Mouse (Mus musculus): ENCODE data around the gene Zmiz2. TPM values are rescaled to one million over a fixed set of nuclear protein-coding genes. Genes with fewer than 3 reads are reported as not detected.
"Not testable (repeated sequence)": the region's sequence is repeated elsewhere in the genome, so short reads cannot be mapped to it uniquely, and the experiment has no call there.

Gene Zmiz2
- polyA plus RNA-seq, 1 experiment from 2014 or later = 3.7 TPM

DNA sequence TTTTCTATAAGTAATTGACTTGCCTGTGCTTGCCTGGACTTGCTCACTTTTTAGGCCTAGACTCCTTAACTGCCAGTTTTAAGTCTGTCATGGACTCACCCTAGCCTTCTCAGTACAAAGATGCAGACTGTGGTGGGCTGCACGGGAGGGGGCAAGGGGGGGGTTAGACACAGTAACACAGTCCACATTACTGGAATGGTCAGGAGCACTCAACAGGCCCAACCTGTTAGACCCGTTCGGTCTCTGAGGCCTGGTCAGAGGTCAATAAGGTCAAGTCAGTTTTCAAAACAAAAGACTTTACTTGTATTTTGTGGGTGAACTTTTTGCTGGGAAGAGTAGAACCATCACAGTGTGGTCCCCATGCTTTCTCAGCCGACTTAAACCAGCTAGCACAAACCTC lies 21.7 kb upstream of the Zmiz2 start:
- no peak overlapping the region for H3K9ac ChIP-seq (ENCODE audit: low read depth, low read length)
- H3K4me1 ChIP-seq (ENCODE audit: control insufficient read depth, low read depth, low read length) = peaks cover 3% of the 10 kb centered on the region; the same call in 1 of the 2 replicates
- 63% methylated on average over 4 of the region's 4 CpGs for WGBS (ENCODE audit: insufficient replicate concordance)
- no peak overlapping the region for H3K27ac ChIP-seq (ENCODE audit: low read length)
- no peaks in the 10 kb centered on the region for H3K36me3 ChIP-seq (ENCODE audit: control insufficient read depth, insufficient read depth)
- H3K27me3 ChIP-seq (ENCODE audit: control insufficient read depth, insufficient read depth, low read depth, low read length) = no peaks in the 10 kb centered on the region
- no peak overlapping the region for H3K4me3 ChIP-seq (ENCODE audit: low read depth, low read length)
- H3K4me2 ChIP-seq (ENCODE audit: low read depth, low read length) = no peak overlapping the region
- ATAC-seq (ENCODE audit: low read depth) = no peak
- H3K9me3 ChIP-seq (replicated peaks; ENCODE audit: control insufficient read depth, low read length) = no peaks in the 10 kb centered on the region

DNA sequence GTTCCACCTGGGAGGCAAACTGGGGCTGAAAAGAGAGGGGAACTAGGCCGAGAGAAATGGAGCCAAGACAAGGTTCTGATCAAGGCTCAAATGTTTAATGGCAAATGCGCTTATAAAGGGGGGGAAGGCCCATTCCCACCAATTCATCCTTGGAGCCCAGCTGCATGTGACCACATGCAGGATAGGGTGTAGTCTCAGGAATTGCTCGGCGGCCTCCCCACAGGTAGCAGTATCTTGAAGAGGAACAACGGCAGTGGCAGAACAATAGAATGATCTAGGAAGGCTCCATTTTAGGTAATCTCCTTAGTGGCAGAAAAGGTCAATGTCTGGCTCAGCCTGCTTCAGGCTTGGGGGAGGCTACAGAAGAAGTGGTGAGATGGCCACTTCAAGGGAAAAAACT lies 20.9 kb upstream of the Zmiz2 start:
- 68% methylated on average over 5 of the region's 5 CpGs for WGBS (ENCODE audit: insufficient replicate concordance)

DNA sequence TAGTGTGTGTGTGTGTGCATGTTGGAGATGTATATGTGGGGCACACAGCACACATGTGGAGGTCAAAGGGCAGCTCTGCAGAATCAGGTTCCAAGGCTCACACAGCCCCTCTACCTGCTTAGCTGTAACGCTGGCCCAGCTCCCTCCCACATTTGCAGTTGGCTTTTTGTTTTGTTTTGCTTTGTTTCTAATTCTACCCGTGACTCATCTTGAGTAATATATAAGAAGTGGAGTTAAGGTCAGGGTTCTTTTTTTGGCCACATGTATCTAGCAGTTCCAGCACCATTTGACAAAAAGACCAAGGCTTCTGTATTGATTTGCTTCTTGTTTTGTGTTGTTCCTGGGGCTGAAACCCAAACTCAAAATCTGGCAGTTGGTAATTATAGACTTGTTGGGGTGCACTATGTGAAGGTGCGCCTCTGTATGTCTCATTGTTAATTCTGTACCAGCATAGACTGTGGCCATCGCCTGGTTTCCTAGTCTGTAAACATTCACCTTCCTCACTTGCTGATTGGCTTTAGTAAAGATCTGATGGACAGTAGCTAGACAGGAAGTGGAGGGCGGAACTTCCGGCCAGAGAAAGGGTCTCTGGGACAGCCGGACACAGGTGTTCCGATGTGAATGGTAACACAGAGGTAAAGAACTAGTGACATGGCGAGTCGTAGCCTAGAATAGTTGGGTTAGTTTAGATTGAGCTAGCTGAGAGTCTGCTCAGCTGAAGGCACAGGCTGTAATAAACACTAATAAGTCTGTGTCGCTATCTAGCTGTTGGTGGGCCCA lies 17.3 kb upstream of the Zmiz2 start:
- 69% methylated on average over 11 of the region's 11 CpGs for WGBS (ENCODE audit: insufficient replicate concordance)
- Histone ChIP-seq H3K4me2 (ENCODE audit: low read depth, low read length) (no peak overlapping the region), H3K36me3 (ENCODE audit: control insufficient read depth, insufficient read depth) (no peaks in the 10 kb centered on the region), H3K9me3 (replicated peaks; ENCODE audit: control insufficient read depth, low read length) (no peaks in the 10 kb centered on the region), H3K9ac (ENCODE audit: low read depth, low read length) (no peak overlapping the region), H3K4me1 (ENCODE audit: control insufficient read depth, low read depth, low read length) (no peaks in the 10 kb centered on the region), H3K4me3 (ENCODE audit: low read depth, low read length) (no peak overlapping the region), H3K27me3 (ENCODE audit: control insufficient read depth, insufficient read depth, low read depth, low read length) (no peaks in the 10 kb centered on the region), H3K27ac (ENCODE audit: low read length) (no peak overlapping the region)
- no peak for ATAC-seq (ENCODE audit: low read depth)

More for the DNA sequence above, 20.9 kb upstream of the Zmiz2 start:
- H3K4me1 ChIP-seq (ENCODE audit: control insufficient read depth, low read depth, low read length); H3K9me3 ChIP-seq (replicated peaks; ENCODE audit: control insufficient read depth, low read length); H3K9ac ChIP-seq (ENCODE audit: low read depth, low read length); H3K4me3 ChIP-seq (ENCODE audit: low read depth, low read length); H3K36me3 ChIP-seq (ENCODE audit: control insufficient read depth, insufficient read depth); H3K4me2 ChIP-seq (ENCODE audit: low read depth, low read length); H3K27me3 ChIP-seq (ENCODE audit: control insufficient read depth, insufficient read depth, low read depth, low read length); ATAC-seq (ENCODE audit: low read depth); H3K27ac ChIP-seq (ENCODE audit: low read length): not testable (repeated sequence)

DNA sequence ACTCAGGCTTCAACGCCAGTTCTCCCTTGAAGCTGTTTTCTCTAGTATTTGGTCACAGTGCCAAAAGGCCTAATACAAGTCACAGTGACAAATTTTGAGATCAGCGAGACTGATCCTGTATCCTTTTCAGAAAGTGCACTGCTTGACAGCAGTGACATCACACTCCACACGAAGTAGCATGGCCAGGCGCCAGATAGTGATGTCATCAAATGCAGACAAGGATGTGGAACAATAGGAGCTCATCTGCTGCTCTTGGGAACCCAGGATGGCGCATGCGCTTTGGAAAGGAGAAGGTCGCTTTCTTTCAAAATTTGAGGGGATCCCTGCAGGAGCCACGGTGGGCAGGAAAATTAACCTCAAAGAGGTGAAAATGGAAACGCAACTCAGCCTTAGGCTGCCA lies 16.1 kb upstream of the Zmiz2 start:
- Histone ChIP-seq H3K4me1 (ENCODE audit: control insufficient read depth, low read depth, low read length) (no peaks in the 10 kb centered on the region), H3K36me3 (ENCODE audit: control insufficient read depth, insufficient read depth) (no peaks in the 10 kb centered on the region), H3K9ac (ENCODE audit: low read depth, low read length) (no peak overlapping the region), H3K4me2 (ENCODE audit: low read depth, low read length) (no peak overlapping the region), H3K4me3 (ENCODE audit: low read depth, low read length) (no peak overlapping the region), H3K27me3 (ENCODE audit: control insufficient read depth, insufficient read depth, low read depth, low read length) (no peaks in the 10 kb centered on the region), H3K27ac (ENCODE audit: low read length) (no peak overlapping the region), H3K9me3 (replicated peaks; ENCODE audit: control insufficient read depth, low read length) (no peaks in the 10 kb centered on the region)
- 78% methylated on average over 9 of the region's 9 CpGs for WGBS (ENCODE audit: insufficient replicate concordance)
- no peak for ATAC-seq (ENCODE audit: low read depth)

DNA sequence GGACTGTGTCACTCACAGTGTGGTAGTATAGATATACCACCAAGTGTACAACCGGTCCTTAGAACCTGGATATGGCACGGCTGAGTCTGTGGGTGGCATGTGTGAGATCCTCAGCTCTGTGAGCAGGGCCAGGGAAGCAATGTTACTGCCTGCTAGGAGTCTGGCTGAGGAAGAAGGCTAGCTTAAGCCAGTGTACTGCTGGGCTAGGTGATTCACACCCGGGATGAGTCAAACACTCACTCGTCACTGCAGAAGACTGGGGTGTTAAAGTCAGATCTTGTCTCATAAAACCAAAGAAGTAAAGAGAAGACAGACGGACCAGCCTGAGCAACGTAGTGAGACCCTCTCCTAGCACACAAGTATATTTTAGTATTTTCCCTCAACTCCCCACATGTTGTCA lies 8.0 kb upstream of the Zmiz2 start:
- H3K9me3 ChIP-seq (replicated peaks; ENCODE audit: control insufficient read depth, low read length) = no peaks in the 10 kb centered on the region
- no peak overlapping the region for H3K27ac ChIP-seq (ENCODE audit: low read length)
- H3K36me3 ChIP-seq (ENCODE audit: control insufficient read depth, insufficient read depth) = no peaks in the 10 kb centered on the region
- 66% methylated on average over 6 of the region's 6 CpGs for whole genome bisulfite sequencing (ENCODE audit: insufficient replicate concordance)
- H3K4me2 ChIP-seq (ENCODE audit: low read depth, low read length) = no peak overlapping the region
- no peak for ATAC-seq (ENCODE audit: low read depth)
- H3K4me1 ChIP-seq (ENCODE audit: control insufficient read depth, low read depth, low read length) = no peaks in the 10 kb centered on the region
- H3K4me3 ChIP-seq (ENCODE audit: low read depth, low read length) = no peak overlapping the region
- H3K27me3 ChIP-seq (ENCODE audit: control insufficient read depth, insufficient read depth, low read depth, low read length) = no peaks in the 10 kb centered on the region
- no peak overlapping the region for H3K9ac ChIP-seq (ENCODE audit: low read depth, low read length)

DNA sequence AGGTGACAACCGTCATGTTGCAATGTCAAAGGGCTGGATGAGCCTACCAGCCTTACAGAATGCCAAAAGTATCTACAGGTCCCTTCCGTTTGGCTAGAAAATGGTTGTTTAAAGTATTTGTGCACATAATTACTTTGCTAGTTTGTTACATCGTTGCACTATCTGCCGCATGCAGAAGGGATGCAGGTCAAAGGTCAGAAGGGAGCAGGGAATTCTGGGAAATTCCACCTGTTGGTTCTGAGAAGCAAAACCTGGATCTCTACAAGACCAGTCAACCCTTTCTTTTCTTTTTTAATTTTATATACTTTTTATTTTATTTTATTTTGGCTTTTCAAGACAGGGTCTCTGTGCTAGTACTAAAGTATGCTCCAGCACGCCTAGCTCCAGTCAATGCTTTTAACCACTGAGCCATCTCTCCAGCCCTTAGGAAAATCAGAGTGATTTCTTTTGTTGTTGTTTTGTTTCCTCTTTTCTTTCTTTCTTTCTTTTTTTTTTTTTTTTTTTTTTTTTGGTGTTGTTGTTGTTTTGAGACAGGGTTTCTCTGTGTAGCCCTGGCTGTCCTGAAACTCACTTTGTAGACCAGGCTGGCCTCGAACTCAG lies 648 bp upstream of the Zmiz2 start:
- Histone ChIP-seq H3K9me3 (replicated peaks; ENCODE audit: control insufficient read depth, low read length) (no peaks in the 10 kb centered on the region), H3K36me3 (ENCODE audit: control insufficient read depth, insufficient read depth) (no peaks in the 10 kb centered on the region), H3K4me3 (ENCODE audit: low read depth, low read length) (peak overlapping the region; percentile 96; the same call in 1 of the 2 replicates), H3K9ac (ENCODE audit: low read depth, low read length) (peak overlapping the region; percentile 87; the same call in 1 of the 2 replicates), H3K27me3 (ENCODE audit: control insufficient read depth, insufficient read depth, low read depth, low read length) (no peaks in the 10 kb centered on the region), H3K27ac (ENCODE audit: low read length) (peak overlapping the region; percentile 94), H3K4me2 (ENCODE audit: low read depth, low read length) (peak overlapping the region; percentile 59), H3K4me1 (ENCODE audit: control insufficient read depth, low read depth, low read length) (peaks cover 23% of the 10 kb centered on the region)
- 75% methylated on average over 6 of the region's 6 CpGs for WGBS (ENCODE audit: insufficient replicate concordance)
- no peak for ATAC-seq (ENCODE audit: low read depth)

DNA sequence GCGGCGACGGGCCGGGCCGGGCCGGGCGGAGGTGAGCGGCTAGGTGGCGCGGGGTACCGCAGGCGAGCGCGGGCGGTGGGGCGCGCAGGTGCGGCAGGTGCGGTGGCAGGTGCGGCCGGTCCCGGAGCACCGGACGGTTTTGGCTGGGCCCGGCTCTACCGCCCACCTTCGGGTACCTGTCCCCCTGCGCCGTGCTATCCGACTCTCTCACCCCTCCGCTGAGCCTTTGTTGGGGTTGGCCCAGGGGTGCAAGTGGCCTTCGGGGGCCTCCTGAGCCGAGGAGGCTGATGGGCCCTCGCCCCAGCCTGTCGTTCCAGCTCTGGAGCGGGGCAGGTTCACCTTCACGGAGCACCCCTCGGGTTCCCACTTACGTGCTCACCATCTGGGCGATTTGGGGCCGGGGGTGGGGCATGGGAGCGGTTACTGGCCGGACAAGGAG lies 628 bp downstream of the Zmiz2 start:
- H3K9ac ChIP-seq (ENCODE audit: low read depth, low read length) = peak overlapping the region; percentile 87
- no peaks in the 10 kb centered on the region for H3K9me3 ChIP-seq (replicated peaks; ENCODE audit: control insufficient read depth, low read length)
- H3K27me3 ChIP-seq (ENCODE audit: control insufficient read depth, insufficient read depth, low read depth, low read length) = no peaks in the 10 kb centered on the region
- peak overlapping the region; percentile 96 for H3K4me3 ChIP-seq (ENCODE audit: low read depth, low read length)
- H3K4me1 ChIP-seq (ENCODE audit: control insufficient read depth, low read depth, low read length) = peaks cover 23% of the 10 kb centered on the region
- H3K4me2 ChIP-seq (ENCODE audit: low read depth, low read length) = peak overlapping the region; percentile 98
- no peaks in the 10 kb centered on the region for H3K36me3 ChIP-seq (ENCODE audit: control insufficient read depth, insufficient read depth)
- WGBS (ENCODE audit: insufficient replicate concordance) = under 1% methylated on average over 37 of the region's 43 CpGs
- ATAC-seq (ENCODE audit: low read depth) = peak; percentile 0; the same call in 1 of the 2 replicates
- H3K27ac ChIP-seq (ENCODE audit: low read length) = peak overlapping the region; percentile 28; the same call in 1 of the 2 replicates

DNA sequence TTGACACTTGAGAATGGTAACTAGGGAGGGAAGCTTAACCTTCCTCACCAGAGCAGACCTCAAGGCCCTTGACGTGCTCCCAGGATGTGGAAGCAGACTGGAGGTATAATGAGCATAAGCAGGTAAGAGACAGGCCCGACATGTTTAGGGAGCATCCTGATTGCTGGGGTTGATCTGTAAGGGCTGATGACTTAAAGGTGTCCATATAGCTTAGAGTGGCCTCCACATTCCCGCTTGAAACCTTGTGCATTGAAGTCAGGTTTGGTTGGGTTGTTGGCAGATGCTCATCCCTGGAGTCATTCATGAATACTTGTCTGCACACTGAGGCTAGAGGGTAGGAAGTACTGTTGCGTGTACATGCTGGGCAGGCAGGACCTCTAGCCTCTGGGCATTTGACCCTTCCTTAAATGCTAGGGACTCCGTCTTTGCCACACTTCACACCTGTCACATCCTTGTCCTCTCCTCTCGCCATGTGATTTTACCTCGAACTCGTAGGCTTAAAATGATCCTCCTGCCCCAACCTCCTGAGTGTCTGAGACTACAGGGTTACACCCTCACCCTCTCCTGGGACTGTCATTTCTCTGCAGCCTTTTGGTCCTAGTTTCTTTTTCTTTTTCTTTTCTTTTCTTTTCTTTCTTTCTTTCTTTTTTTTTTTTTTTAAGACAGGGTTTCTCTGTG lies 1.6 kb downstream of the Zmiz2 start:
- peaks cover 23% of the 10 kb centered on the region for H3K4me1 ChIP-seq (ENCODE audit: control insufficient read depth, low read depth, low read length)
- WGBS (ENCODE audit: insufficient replicate concordance) = 75% methylated on average over 8 of the region's 8 CpGs
- no peak overlapping the region for H3K27ac ChIP-seq (ENCODE audit: low read length)

More for the DNA sequence above, 1.6 kb downstream of the Zmiz2 start:
- H3K9me3 ChIP-seq (replicated peaks; ENCODE audit: control insufficient read depth, low read length) = no peaks in the 10 kb centered on the region
- H3K4me2 ChIP-seq (ENCODE audit: low read depth, low read length) = peak overlapping the region; percentile 98
- no peaks in the 10 kb centered on the region for H3K27me3 ChIP-seq (ENCODE audit: control insufficient read depth, insufficient read depth, low read depth, low read length)
- H3K4me3 ChIP-seq (ENCODE audit: low read depth, low read length) = peak overlapping the region; percentile 96
- peak overlapping the region; percentile 87; the same call in 1 of the 2 replicates for H3K9ac ChIP-seq (ENCODE audit: low read depth, low read length)
- ATAC-seq (ENCODE audit: low read depth) = no peak
- H3K36me3 ChIP-seq (ENCODE audit: control insufficient read depth, insufficient read depth) = no peaks in the 10 kb centered on the region; the same call in 1 of the 2 replicates
